Mouse (Mus musculus) brown adipose tissue, adult 24 weeks (tissue): ENCODE results near the gene Qpctl. TPM values are rescaled to one million over a fixed set of nuclear protein-coding genes. Genes with fewer than 3 reads are reported as not detected.

Source experiments
- H3K27ac ChIP-seq: fragments of 200-500 bp; replicated peaks from 2 replicates; pipeline ENCODE4 v1.5.1; 2012; ENCODE audit warnings: low read depth, mild to moderate bottlenecking, low read length
- H3K4me1 ChIP-seq: fragments of 200-500 bp; 2 replicates; pipeline ENCODE4 v1.6.1; 2012; ENCODE audit warnings: low read length, mixed read lengths; ENCODE audit not compliant: control insufficient read depth, insufficient read depth, insufficient read length
- H3K4me3 ChIP-seq: fragments of 200-500 bp; 2 replicates; pipeline ENCODE4 v1.5.1; 2012; ENCODE audit warnings: low read depth, mild to moderate bottlenecking, low read length, moderate library complexity; ENCODE audit not compliant: insufficient read depth
- polyA plus RNA-seq: library from polyadenylated mRNA; stranded (reverse); fragments of >200 nt; gene quantifications from 2 replicates; pipeline ENCODE4 v1.2.4, GENCODE M21; 2012; ENCODE audit not compliant: missing spikeins, insufficient read depth, insufficient read length

Gene Qpctl
- polyA plus RNA-seq, 1 experiment: 7.5 TPM

DNA sequence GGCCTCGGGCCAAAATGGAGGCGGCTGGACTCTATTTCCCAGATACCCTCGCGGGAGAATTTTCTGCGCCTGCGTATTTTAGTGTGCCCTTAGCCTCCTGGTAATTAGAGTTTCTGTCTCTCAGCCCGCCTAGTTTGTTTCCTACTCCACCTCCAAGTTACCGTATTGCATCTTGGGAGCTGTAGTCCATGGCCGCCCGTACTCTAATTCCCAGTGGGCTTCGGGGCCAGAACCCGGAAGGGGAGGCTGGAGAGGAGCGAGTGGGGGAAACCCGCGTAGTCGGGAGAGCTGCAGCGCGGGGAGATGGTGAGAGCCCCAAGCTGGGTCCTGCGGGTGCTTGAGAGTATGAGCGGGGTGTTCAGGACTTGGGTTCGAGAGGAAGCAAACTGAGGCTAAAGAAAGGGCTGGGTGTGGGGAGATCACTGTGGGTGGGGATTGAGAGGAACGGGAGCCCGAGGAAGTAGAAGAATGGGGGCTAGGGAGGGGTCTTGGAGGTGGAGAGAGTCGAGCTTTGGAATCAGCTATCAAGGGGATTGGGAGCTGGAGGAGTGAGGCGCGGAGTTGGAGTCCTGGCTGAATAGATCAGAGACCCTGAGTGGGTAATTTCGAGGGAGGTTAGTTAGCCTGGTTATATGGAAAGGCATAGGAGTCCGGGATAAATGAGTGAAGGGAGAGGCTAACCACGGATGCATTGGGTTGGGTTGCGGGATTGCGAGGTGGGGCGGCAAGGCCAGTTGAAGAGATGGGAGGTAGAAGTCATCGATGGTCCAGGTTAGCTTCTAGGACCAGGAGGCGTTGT, 29.3 kb downstream of the Qpctl start, which contains the start of gene Fbxo46:
Gene Fbxo46 (plus strand): TSS at position 229 of the 799 bp plus-strand sequence.
- peak within 1 kb of the TSS; percentile 51 for H3K27ac ChIP-seq
- peak within 1 kb of the TSS; percentile 89 for H3K4me3 ChIP-seq

DNA sequence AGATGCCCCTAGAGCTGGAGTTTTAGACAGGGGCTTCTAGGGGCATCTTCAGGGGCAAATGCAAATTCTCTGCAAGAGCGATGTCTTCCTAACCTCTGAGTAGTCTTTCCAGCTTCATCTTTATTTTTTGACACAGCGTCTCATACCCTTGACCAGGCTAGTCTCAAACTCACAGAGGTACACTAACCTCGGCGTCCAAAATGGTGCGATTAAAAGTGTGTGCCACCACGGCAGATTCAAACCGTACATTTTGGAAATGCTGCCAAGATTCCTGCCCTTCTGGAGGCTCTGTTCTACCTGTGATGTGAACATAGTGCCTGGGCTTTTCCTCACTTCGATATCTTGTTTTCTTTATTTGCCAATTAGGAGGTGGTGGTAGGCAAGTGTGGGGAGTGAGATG, 30.0 kb downstream of the Qpctl start:
- Histone ChIP-seq H3K27ac (no peak overlapping the region), H3K4me3 (no peak overlapping the region), H3K4me1 (0 out of 2 replicates have a peak, but pooled peaks cover 6% of the 10 kb centered on the region)

More for the DNA sequence above, 29.3 kb downstream of the Qpctl start, which contains the start of gene Fbxo46:
- H3K4me1 ChIP-seq: 0 out of 2 replicates have a peak, but pooled peaks cover 6% of the 10 kb centered on the region

DNA sequence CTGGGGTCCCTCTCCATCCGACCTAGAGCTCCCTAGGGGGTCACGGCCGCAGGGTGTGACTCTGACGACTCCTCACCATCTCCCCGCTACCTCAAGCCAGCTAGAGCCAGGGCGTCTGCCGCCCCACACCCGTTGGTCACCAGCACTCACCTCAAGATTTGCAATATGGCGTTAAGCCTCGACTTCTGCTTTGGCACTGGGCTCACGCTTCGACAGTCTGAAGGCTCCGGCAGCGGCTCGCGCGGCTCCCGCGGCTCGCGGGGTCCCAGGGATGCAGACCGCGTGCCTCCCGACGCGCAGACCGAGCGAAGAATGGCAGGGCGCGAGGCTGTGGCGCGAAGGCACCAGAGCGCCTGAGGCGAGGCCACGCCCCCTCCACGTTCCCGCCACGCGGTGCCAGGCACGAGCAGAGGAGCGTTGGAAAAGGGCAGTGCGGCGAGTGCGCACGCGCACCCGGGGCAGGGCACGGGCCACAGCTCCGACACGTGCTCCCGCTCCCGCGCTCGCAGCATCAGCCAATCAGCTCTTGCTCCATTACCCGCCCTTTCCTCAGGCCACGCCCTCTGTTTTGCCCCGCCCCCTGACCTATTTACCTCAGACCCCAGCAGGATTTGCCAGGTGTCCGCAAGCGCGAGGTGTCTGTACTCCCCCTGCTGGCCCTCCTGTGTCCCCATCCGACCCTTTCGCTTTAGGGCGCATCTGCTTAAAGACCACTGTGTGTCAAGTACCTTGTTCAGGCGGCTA, 30.9 kb downstream of the Qpctl start, which contains the start of gene Gm4969:
Gene Gm4969 (minus strand): TSS at position 341 of the 744 bp plus-strand sequence.
- H3K27ac ChIP-seq: no peak within 1 kb of the TSS
- H3K4me1 ChIP-seq: 0 out of 2 replicates have a peak, but pooled peaks cover 6% of the 10 kb centered on the region
- no peak within 1 kb of the TSS for H3K4me3 ChIP-seq

DNA sequence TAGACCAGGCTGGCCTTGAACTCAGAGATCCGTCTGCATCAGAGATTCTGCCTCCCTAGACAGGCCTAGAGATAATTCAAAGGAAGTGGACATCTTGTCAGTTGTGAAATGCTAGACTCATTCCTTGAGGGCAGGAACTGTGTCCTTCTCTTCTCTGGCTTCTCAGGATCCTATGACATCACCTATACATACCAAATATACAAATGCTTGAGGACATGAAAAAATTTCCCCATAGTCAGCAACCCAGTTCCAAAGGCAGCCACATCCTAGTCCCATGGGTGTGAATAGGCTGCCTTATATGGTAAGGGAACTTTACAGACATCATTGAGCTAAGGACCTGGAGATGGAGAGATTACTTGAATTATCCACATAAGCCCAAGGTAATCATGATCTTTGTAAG, 39.5 kb downstream of the Qpctl start:
- Histone ChIP-seq H3K27ac (no peak overlapping the region), H3K4me1 (no peaks in the 10 kb centered on the region), H3K4me3 (no peak overlapping the region)

DNA sequence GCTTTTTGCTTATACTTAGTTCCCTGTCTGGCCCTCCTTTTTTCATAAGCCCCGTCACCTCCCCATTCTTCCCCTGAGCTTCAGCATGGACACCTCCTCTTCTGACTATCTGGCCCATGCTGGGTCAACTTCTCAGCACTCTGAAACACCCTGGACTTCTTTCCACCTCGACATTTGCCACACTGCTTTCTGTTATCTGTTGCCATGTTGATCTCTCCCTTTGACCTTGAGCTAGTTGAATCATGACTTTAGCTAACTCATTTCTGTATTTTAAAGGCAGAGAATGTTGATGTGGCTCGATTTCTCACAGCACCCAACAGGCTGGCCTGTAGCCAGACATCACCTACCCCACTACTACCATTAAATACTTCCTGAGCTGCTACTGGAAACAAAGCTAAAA, 41.7 kb downstream of the Qpctl start:
- H3K27ac ChIP-seq: no peak overlapping the region
- no peaks in the 10 kb centered on the region for H3K4me1 ChIP-seq
- H3K4me3 ChIP-seq: no peak overlapping the region

DNA sequence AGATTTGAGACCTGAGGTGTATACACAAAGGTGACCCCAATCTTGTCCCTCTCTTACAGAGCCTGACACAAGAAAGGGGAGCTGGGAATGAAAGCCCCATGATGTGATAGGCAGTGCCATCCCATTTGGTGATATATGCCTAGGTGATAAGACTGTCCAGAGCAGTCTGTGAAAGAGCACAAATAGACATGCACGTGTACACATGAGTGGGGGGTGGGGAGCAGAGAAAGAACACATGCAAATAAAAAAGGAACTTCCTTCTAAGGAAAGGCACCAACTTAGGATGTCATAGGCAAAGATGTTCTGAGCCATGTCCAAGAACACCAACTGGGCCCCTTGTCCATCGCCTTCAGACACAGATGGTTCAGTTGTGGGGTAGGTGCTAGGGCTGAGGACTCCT, 44.6 kb downstream of the Qpctl start:
- Histone ChIP-seq H3K4me3 (no peak overlapping the region), H3K4me1 (no peaks in the 10 kb centered on the region), H3K27ac (no peak overlapping the region)

DNA sequence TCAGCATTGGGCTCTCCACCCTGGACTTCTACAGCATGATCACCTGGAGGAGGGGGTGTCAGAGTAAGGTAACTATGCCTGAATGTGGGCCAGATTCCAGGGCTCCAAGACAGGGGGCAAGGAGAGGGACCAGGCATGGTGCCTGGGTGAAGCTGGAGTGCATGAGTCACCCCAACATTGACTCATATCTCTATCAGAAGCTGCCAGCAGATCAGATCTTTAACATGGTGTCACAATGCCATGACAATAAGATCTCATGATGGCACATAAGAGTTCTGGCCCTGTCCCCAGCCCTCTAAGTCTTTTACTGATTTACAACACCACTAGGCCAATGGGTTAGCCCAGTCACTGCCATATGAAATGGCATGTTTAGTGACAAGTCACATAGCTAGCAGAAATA, 45.4 kb downstream of the Qpctl start:
- H3K4me1 ChIP-seq: no peaks in the 10 kb centered on the region
- H3K4me3 ChIP-seq: no peak overlapping the region
- no peak overlapping the region for H3K27ac ChIP-seq

DNA sequence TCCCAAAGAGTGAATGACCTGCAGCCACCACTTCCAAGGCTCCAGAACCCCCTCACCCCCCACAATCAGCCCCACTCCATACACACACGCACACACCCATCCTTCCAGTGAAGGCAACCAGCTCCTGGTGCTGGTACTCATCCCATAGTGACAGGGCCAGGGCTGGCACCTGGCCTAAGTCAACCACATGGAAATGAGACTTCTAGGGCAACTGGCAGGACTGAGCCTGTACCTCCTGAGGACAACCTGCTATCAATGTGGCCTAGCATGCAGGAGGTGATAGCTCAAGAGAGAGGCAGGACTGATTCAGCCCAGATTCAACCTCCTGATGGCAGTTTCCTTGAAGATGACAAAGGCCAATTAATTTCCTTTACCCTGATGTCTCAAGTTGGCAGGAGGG, 48.8 kb downstream of the Qpctl start:
- Histone ChIP-seq H3K4me3 (no peak overlapping the region), H3K4me1 (peaks cover 5% of the 10 kb centered on the region; the same call in 1 of the 2 replicates), H3K27ac (no peak overlapping the region)

DNA sequence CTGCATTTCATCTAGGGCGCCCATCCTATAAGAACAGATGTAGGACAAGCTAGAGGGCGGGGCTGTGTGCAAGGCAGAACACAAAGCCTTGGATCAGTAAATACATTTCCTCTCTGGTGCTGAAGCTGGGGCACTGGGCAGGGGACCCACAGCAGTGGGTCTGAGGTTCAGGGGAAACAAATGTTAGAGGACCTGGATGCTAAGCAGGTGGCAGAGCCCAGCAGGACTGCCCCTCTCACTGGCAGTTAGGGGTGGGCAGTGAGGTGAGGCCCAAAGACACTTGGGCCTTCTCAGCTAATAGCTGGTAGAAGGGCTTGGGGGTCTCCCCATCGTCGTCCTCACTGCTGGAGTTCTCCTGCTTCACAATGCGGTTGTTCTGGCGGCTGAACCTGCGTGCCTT, 50.3 kb downstream of the Qpctl start:
- Histone ChIP-seq H3K4me3 (no peak overlapping the region), H3K4me1 (peaks cover 5% of the 10 kb centered on the region; the same call in 1 of the 2 replicates), H3K27ac (no peak overlapping the region)

DNA sequence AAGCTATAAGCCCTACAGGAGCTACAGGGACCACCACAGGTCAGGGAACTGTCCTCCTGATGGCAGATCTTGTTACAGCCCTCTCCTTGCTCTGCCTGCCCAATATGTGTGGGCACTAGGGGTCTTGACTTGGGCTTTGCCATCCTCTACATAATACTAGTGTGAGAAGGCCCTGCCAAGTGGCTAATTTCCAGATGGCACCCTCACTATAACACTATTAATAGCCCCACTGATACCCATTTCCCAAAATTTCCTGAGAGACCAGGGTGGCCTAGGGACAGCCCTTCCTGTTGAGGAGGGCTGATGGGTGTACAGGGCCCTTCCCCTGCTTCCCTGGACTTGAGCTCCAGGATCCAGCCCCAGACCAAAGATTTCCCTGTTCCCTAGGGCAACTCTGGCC, 51.2 kb downstream of the Qpctl start:
- Histone ChIP-seq H3K4me1 (peaks cover 5% of the 10 kb centered on the region; the same call in 1 of the 2 replicates), H3K27ac (no peak overlapping the region), H3K4me3 (no peak overlapping the region)

DNA sequence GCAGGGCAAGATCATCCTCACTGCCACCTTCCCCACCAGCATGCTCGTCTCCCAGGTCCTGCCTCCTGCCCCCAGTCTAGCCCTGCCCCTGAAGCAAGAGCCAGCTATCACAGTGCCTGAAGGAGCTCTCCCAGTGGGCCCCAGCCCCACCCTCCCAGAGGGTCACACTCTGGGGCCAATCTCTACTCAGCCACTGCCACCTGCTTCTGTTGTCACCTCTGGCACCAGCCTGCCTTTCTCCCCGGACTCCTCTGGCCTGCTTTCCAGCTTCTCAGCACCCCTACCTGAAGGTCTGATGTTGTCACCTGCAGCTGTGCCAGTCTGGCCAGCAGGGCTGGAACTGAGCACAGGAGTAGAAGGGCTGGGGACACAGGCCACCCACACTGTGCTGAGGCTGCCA, 51.9 kb downstream of the Qpctl start:
- Histone ChIP-seq H3K27ac (no peak overlapping the region), H3K4me1 (peaks cover 5% of the 10 kb centered on the region; the same call in 1 of the 2 replicates), H3K4me3 (no peak overlapping the region)

DNA sequence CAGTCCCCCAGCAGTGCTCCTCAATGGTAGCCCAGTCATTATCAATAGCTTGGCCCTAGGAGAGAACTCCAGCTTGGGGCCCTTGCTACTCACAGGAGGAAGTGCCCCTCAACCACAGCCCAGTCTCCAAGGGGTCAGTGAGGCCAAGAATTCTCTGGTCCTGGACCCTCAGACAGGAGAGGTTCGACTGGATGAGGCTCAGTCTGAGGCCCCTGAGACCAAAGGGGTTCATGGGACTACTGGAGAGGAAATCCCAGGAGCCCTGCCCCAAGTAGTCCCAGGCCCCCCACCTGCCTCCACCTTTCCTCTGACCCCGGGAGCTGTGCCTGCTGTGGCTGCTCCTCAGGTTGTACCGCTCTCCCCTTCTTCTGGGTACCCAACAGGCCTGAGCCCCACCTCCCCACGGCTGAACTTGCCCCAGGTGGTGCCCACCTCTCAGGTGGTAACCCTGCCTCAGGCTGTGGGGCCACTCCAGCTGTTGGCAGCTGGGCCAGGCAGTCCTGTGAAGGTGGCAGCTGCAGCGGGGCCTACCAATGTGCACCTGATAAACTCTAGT, 52.6 kb downstream of the Qpctl start:
- H3K27ac ChIP-seq: no peak overlapping the region
- no peak overlapping the region for H3K4me3 ChIP-seq
- H3K4me1 ChIP-seq: peaks cover 5% of the 10 kb centered on the region; the same call in 1 of the 2 replicates

DNA sequence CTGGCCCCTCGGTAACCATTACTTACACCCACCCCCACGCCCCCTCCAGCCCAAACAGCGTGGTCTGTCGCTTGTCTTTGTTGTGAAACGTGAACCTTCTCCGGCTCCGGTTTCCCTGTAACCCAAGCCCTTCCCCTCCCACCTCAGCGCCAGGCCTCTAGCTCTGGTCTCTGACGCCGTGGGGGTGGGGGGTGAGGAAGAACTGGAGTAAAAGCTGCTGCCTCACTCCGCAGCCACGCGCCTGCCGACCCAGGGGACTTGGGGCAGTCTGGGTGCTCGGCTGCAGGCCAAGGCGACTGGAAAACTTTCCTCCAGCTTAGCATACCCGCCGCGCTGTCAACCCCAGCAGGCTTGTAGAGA, 53.4 kb downstream of the Qpctl start:
- peaks cover 5% of the 10 kb centered on the region; the same call in 1 of the 2 replicates for H3K4me1 ChIP-seq
- no peak overlapping the region for H3K27ac ChIP-seq

DNA sequence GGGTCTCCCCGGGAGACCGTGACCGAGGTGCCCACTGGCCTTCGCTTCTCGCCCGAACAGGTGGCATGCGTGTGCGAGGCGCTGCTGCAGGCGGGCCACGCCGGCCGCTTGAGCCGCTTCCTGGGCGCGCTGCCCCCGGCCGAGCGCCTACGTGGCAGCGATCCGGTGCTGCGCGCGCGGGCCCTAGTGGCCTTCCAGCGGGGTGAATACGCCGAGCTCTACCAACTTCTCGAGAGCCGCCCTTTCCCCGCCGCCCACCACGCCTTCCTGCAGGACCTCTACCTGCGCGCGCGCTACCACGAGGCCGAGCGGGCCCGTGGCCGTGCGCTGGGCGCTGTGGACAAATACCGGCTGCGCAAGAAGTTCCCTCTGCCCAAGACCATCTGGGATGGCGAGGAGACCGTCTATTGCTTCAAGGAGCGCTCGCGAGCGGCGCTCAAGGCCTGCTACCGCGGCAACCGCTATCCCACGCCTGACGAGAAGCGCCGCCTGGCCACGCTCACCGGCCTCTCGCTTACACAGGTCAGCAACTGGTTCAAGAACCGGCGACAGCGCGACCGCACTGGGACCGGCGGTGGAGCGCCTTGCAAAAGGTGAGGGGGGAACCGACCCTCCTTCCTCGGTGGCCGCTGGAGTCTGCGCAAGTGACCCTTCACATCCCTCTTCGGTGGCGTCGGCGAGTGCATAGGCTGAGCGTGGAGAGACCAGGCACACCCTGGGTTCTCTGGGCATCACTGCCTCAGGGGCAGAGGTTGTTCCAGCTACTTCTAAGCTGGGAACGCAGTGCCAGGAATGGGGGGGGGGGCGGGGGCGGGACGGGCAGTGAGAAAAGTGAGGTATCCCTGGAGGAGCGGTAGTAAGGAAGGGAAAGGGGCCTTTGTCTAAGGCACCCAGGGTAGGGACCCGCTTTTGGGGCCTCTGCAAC, 54.0 kb downstream of the Qpctl start:
- Histone ChIP-seq H3K4me1 (peaks cover 5% of the 10 kb centered on the region; the same call in 1 of the 2 replicates), H3K27ac (peak overlapping the region; percentile 15; the same call in 1 of the 2 replicates), H3K4me3 (peak overlapping the region; percentile 83)

More for the DNA sequence above, 53.4 kb downstream of the Qpctl start:
- peak overlapping the region; percentile 83 for H3K4me3 ChIP-seq
